In genomic region chr13:53201628-53202438, GRCm38 (mm10) we compare ENCODE assay signal across 9 mouse cellular contexts.
DNase-seq lines count a peak whose midpoint lies in the region; ATAC-seq and TF ChIP-seq lines count a peak whose summit lies in the region.
"Had no signal": no experiment of that assay in that cellular context is flagged by ENCODE, and none has a peak within 500 bp of the region (broad histone marks: within the 10 kb centered on the region; RNA-seq: fewer than 3 reads in every experiment).

No protein-coding gene starts in this region.

- peak overlapping the region; percentile 25; the same call in 1 of the 2 replicates for H3K9ac ChIP-seq in intestine, embryonic 14.5 days (ENCODE audit: low read length)
- no peak overlapping the region for H3K9ac ChIP-seq in lung, postnatal 0 days (replicated peaks; ENCODE audit: low read depth)

- peak overlapping the region; percentile 34 for H3K4me2 ChIP-seq in intestine, embryonic 14.5 days (ENCODE audit: low read length)
- 0 out of 2 replicates have a peak overlapping the region, but pooled peaks have one; percentile 25 for H3K4me2 ChIP-seq in lung, postnatal 0 days (replicated peaks; ENCODE audit: low read depth, low read length)

- TF ChIP-seq CTCF in lung, postnatal 0 days (IDR thresholded peaks at IDR 0.05) = no peak

- ATAC-seq in intestine, embryonic 14.5 days (replicated peaks; ENCODE audit: low FRiP score, low TSS enrichment, low read depth) = peak; percentile 61
- ATAC-seq in lung, postnatal 0 days = peak; percentile 76

- peaks cover 79% of the 10 kb centered on the region for H3K4me1 ChIP-seq in intestine, embryonic 14.5 days (replicated peaks; ENCODE audit: control insufficient read depth, insufficient read depth, low read length)
- peaks cover 6% of the 10 kb centered on the region; the same call in 1 of the 2 replicates for H3K4me1 ChIP-seq in lung, postnatal 0 days (ENCODE audit: insufficient read depth, low read depth, low read length)
- H3K4me1 ChIP-seq: megakaryocyte, embryonic 14.5 days had no signal

- H3K27ac ChIP-seq in intestine, embryonic 14.5 days (ENCODE audit: low read depth) = peak overlapping the region; percentile 90
- H3K27ac ChIP-seq in lung, postnatal 0 days (ENCODE audit: low read length) = peak overlapping the region; percentile 4; the same call in 1 of the 2 replicates

- no peaks in the 10 kb centered on the region for H3K27me3 ChIP-seq in intestine, embryonic 14.5 days (replicated peaks; ENCODE audit: control insufficient read depth, insufficient read depth, low read length)
- H3K27me3 ChIP-seq in lung, postnatal 0 days (replicated peaks; ENCODE audit: insufficient read depth, low read length) = no peaks in the 10 kb centered on the region

- no peak overlapping the region for H3K4me3 ChIP-seq in intestine, embryonic 14.5 days (ENCODE audit: low read depth, low read length)
- H3K4me3 ChIP-seq in lung, postnatal 0 days (ENCODE audit: low read depth, low read length) = no peak overlapping the region
- H3K4me3 ChIP-seq: megakaryocyte, embryonic 14.5 days had no signal

- H3K36me3 ChIP-seq in intestine, embryonic 14.5 days (ENCODE audit: control insufficient read depth, insufficient read depth, low read length) = no peaks in the 10 kb centered on the region
- H3K36me3 ChIP-seq in lung, postnatal 0 days (ENCODE audit: insufficient read depth, low read length) = no peaks in the 10 kb centered on the region

- H3K9me3 ChIP-seq in intestine, embryonic 14.5 days (ENCODE audit: control insufficient read depth, low read length) = no peaks in the 10 kb centered on the region
- no peaks in the 10 kb centered on the region for H3K9me3 ChIP-seq in lung, postnatal 0 days (ENCODE audit: low read length)

- peak; percentile 66 for DNase-seq in adrenal gland, postnatal 10 days
- peak; percentile 80 for DNase-seq in embryo, embryonic 11.5 days (ENCODE audit: low read depth, low spot score)
- peak; percentile 95 for DNase-seq in heart, adult 11 months
- DNase-seq in intestine, embryonic 14.5 days (ENCODE audit: low spot score) = peak; percentile 80
- DNase-seq in lung, postnatal 0 days (ENCODE audit: low spot score) = peak; percentile 77
- peak; percentile 30 for DNase-seq in testis, postnatal 14 days (ENCODE audit: low spot score)
- DNase-seq in cerebellum, adult 8-10 months = no peak
- DNase-seq in thymus, postnatal 25 days = no peak

- 7% methylated on average over 18 of the region's 18 CpGs for WGBS in intestine, embryonic 14.5 days
- WGBS in lung, postnatal 0 days = 8% methylated on average over 18 of the region's 18 CpGs

- TF ChIP-seq EP300 in lung, postnatal 0 days (IDR thresholded peaks at IDR 0.05) = no peak

Comparison
In these comparisons a context has a peak if more than half of its experiments do, and no peak if none do; other contexts are left out.
1. DNase-seq: peak in adrenal gland, postnatal 10 days (single experiment), embryo, embryonic 11.5 days (single experiment), heart, adult 11 months (single experiment), intestine, embryonic 14.5 days (single experiment), lung, postnatal 0 days (single experiment) and testis, postnatal 14 days (single experiment); none in cerebellum, adult 8-10 months (single experiment) and thymus, postnatal 25 days (single experiment).